Mouse (Mus musculus): ENCODE measurements around the gene Rnf128.
A peak's percentile ranks its signal among the peaks of the same experiment; 100 is the strongest.

DNA sequence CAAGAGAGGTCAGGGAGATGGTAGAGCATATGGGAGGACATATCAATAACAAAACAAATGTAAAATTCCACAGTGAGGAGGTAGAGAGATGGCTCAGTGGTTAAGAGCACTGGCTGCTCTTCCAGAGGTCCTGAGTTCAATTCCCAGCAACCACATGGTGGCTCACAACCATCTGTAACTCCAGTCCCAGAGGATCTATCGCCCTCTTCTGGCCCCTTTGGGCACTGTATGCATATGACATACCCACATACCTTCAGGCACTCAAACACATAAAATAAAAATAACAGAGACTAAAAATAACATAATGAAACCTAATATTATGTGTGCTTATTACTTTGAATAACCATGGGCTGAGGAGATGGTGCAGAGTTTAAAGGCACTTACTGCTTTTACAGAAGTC is 99.0 kb downstream of the Rnf128 start:
- TF ChIP-seq CTCF (IDR thresholded peaks at IDR 0.05; ENCODE audit: low read depth) (peak; percentile 27; the same call in 1 of the 2 replicates), EP300 (IDR thresholded peaks at IDR 0.05; ENCODE audit: low read depth) (no peak)
